Mouse (Mus musculus): ENCODE results near the gene Net1. TPM values are rescaled to one million over a fixed set of nuclear protein-coding genes. Genes with fewer than 3 reads are reported as not detected.

Net1 gene
- polyA plus RNA-seq, 1 experiment from 2014 or later: 37.2 TPM

Small RNAs within 50 kb of the gene (microRNA-seq; reads per million reads assigned to microRNA genes)
- gene Gm22460: not detected

Other genes with a start within 250 kb of the Net1 start
- 0.14 and 0.22 TPM in 2 replicates for gene Calml3, start 113.9 kb downstream of the Net1 start, polyA plus RNA-seq (2015; fragmentation: Nextera tagmentation; extraction: Ambion mirVana)
- gene Calm4, start 80.5 kb downstream of the Net1 start, polyA plus RNA-seq (2015; fragmentation: Nextera tagmentation; extraction: Ambion mirVana): 0.16 TPM in 1 of 2 replicates, not detected in the other
- gene Calm5, start 64.0 kb downstream of the Net1 start, polyA plus RNA-seq (2015; fragmentation: Nextera tagmentation; extraction: Ambion mirVana): not detected in 2 replicates
- 0.13 TPM in 1 of 2 replicates, not detected in the other for gene Tubal3, start 54 bp upstream of the Net1 start, polyA plus RNA-seq (2015; fragmentation: Nextera tagmentation; extraction: Ambion mirVana)
- not detected in 2 replicates for gene Ucn3, start 27.1 kb upstream of the Net1 start, polyA plus RNA-seq (2015; fragmentation: Nextera tagmentation; extraction: Ambion mirVana)
- 2.3 and 3.2 TPM in 2 replicates for gene Akr1c14, start 130.8 kb upstream of the Net1 start, polyA plus RNA-seq (2015; fragmentation: Nextera tagmentation; extraction: Ambion mirVana)
- gene Akr1c18, start 232.4 kb upstream of the Net1 start, polyA plus RNA-seq (2015; fragmentation: Nextera tagmentation; extraction: Ambion mirVana): 1.00 and 1.1 TPM in 2 replicates

Measured in heart, embryonic 16.5 days (tissue).